Mouse (Mus musculus) forebrain, embryonic 10.5 days (tissue): ENCODE results near the gene Mknk1. TPM values are rescaled to one million over a fixed set of nuclear protein-coding genes. Genes with fewer than 3 reads are reported as not detected.
A peak's percentile ranks its signal among the peaks of the same experiment; 100 is the strongest.

ENCODE experiments used
- DNase-seq: peaks from one replicate; pipeline ENCODE4 v3.0.0-alpha.2; 2017; ENCODE audit warnings: low spot score; ENCODE audit errors: extremely low spot score
- H3K27ac ChIP-seq: fragments of 300-500 bp; sonication (generic); 2 replicates; pipeline ENCODE4 v1.5.1; 2016; ENCODE audit warnings: mild to moderate bottlenecking
- H3K27me3 ChIP-seq: fragments of 300-500 bp; sonication (generic); 2 replicates; pipeline ENCODE4 v1.6.1; 2016; ENCODE audit warnings: mild to moderate bottlenecking; ENCODE audit not compliant: poor library complexity, severe bottlenecking
- H3K36me3 ChIP-seq: fragments of 300-500 bp; sonication (generic); replicated peaks from 2 replicates; pipeline ENCODE4 v1.6.1; 2016; ENCODE audit warnings: mild to moderate bottlenecking, moderate library complexity
- H3K4me1 ChIP-seq: fragments of 300-500 bp; sonication (generic); 2 replicates; pipeline ENCODE4 v1.6.1; 2016
- H3K4me3 ChIP-seq: fragments of 300-500 bp; sonication (generic); 2 replicates; pipeline ENCODE4 v1.5.1; 2016; ENCODE audit warnings: mild to moderate bottlenecking, moderate library complexity
- H3K9me3 ChIP-seq: fragments of 300-500 bp; sonication (generic); 2 replicates; pipeline ENCODE4 v1.6.1; 2016; ENCODE audit warnings: mild to moderate bottlenecking, moderate library complexity
- WGBS: fragments of 180-500 bp; shearing (Covaris S2); methylation state at CpG from one replicate; pipeline ENCODE4 v1.1.7; 2016; 5-methylcytosine and 5-hydroxymethylcytosine counted together
- polyA plus RNA-seq: library from polyadenylated mRNA; unstranded; fragments of >200 nt; fragmentation: Nextera tagmentation; extraction: Ambion mirVana; gene quantifications from 2 replicates; pipeline ENCODE4 v1.2.1, GENCODE M21; 2016

Gene Mknk1
- polyA plus RNA-seq, 1 experiment from 2014 or later: 26.5 TPM

- peak; percentile 45 for DNase-seq
- no peak overlapping the region for H3K4me3 ChIP-seq
- H3K36me3 ChIP-seq: no peaks in the 10 kb centered on the region
- H3K4me1 ChIP-seq: peaks cover 54% of the 10 kb centered on the region
- no peaks in the 10 kb centered on the region for H3K9me3 ChIP-seq
- no peak overlapping the region for H3K27ac ChIP-seq
- WGBS: 2% methylated on average over 7 of the region's 7 CpGs
- H3K27me3 ChIP-seq: peaks cover 98% of the 10 kb centered on the region
These were observed 66.7 kb downstream of the Mknk1 start for GRCm38 (mm10) chr4:115905701-115906100.

GRCm38 (mm10) chr4:115906791-115907190 is 67.8 kb downstream of the Mknk1 start:
- Histone ChIP-seq H3K9me3 (no peaks in the 10 kb centered on the region), H3K4me1 (peaks cover 64% of the 10 kb centered on the region), H3K36me3 (no peaks in the 10 kb centered on the region), H3K27me3 (peaks cover 98% of the 10 kb centered on the region), H3K27ac (no peak overlapping the region), H3K4me3 (no peak overlapping the region)
- WGBS: 91% methylated on average over 3 of the region's 3 CpGs
- DNase-seq: no peak

- Histone ChIP-seq H3K4me1 (peaks cover 70% of the 10 kb centered on the region), H3K36me3 (no peaks in the 10 kb centered on the region), H3K9me3 (no peaks in the 10 kb centered on the region), H3K27ac (no peak overlapping the region), H3K27me3 (peaks cover 98% of the 10 kb centered on the region), H3K4me3 (no peak overlapping the region)
- DNase-seq: no peak
- 71% methylated on average over 1 of the region's 1 CpGs for WGBS
These were observed 69.0 kb downstream of the Mknk1 start for GRCm38 (mm10) chr4:115907994-115908393.

GRCm38 (mm10) chr4:115908641-115909040 is 69.6 kb downstream of the Mknk1 start:
- H3K4me3 ChIP-seq: no peak overlapping the region
- H3K36me3 ChIP-seq: no peaks in the 10 kb centered on the region
- WGBS: 6% methylated on average over 7 of the region's 7 CpGs
- DNase-seq: no peak
- H3K27ac ChIP-seq: no peak overlapping the region
- peaks cover 68% of the 10 kb centered on the region for H3K4me1 ChIP-seq
- H3K9me3 ChIP-seq: no peaks in the 10 kb centered on the region
- peaks cover 98% of the 10 kb centered on the region for H3K27me3 ChIP-seq

- Histone ChIP-seq H3K9me3 (no peaks in the 10 kb centered on the region), H3K4me1 (peaks cover 41% of the 10 kb centered on the region), H3K27ac (peak overlapping the region; percentile 62), H3K4me3 (peak overlapping the region; percentile 8; the same call in 1 of the 2 replicates), H3K27me3 (peaks cover 97% of the 10 kb centered on the region), H3K36me3 (no peaks in the 10 kb centered on the region)
- WGBS: under 1% methylated on average over 4 of the region's 4 CpGs
- peak; percentile 54 for DNase-seq
These were observed 72.6 kb downstream of the Mknk1 start for GRCm38 (mm10) chr4:115911586-115911985.

- Histone ChIP-seq H3K27ac (no peak overlapping the region), H3K9me3 (no peaks in the 10 kb centered on the region), H3K27me3 (peaks cover 100% of the 10 kb centered on the region), H3K4me3 (no peak overlapping the region), H3K4me1 (peaks cover 14% of the 10 kb centered on the region), H3K36me3 (no peaks in the 10 kb centered on the region)
- 75% methylated on average over 16 of the region's 16 CpGs for WGBS
- no peak for DNase-seq
These were observed 80.9 kb downstream of the Mknk1 start for GRCm38 (mm10) chr4:115919911-115920310.

GRCm38 (mm10) chr4:115922688-115923087 is 83.7 kb downstream of the Mknk1 start:
- Histone ChIP-seq H3K27me3 (peaks cover 100% of the 10 kb centered on the region), H3K9me3 (no peaks in the 10 kb centered on the region), H3K4me3 (no peak overlapping the region), H3K36me3 (no peaks in the 10 kb centered on the region), H3K4me1 (peaks cover 12% of the 10 kb centered on the region), H3K27ac (no peak overlapping the region)
- 95% methylated on average over 5 of the region's 5 CpGs for WGBS
- no peak for DNase-seq

- Histone ChIP-seq H3K36me3 (no peaks in the 10 kb centered on the region), H3K27me3 (peaks cover 100% of the 10 kb centered on the region)
These were observed 84.4 kb downstream of the Mknk1 start for GRCm38 (mm10) chr4:115923262-115923880.

GRCm38 (mm10) chr4:115927637-115928036 is 88.6 kb downstream of the Mknk1 start:
- H3K4me1 ChIP-seq: no peaks in the 10 kb centered on the region
- no peak for DNase-seq
- no peaks in the 10 kb centered on the region for H3K9me3 ChIP-seq
- no peak overlapping the region for H3K27ac ChIP-seq
- H3K4me3 ChIP-seq: no peak overlapping the region
- 82% methylated on average over 7 of the region's 7 CpGs for WGBS
- no peaks in the 10 kb centered on the region for H3K36me3 ChIP-seq
- H3K27me3 ChIP-seq: peaks cover 100% of the 10 kb centered on the region

More at GRCm38 (mm10) chr4:115923262-115923880, 84.4 kb downstream of the Mknk1 start:
- Histone ChIP-seq H3K4me3 (no peak overlapping the region), H3K4me1 (peaks cover 5% of the 10 kb centered on the region), H3K9me3 (no peaks in the 10 kb centered on the region), H3K27ac (no peak overlapping the region)
- DNase-seq: no peak
- 81% methylated on average over 16 of the region's 16 CpGs for WGBS

Other genes starting within 250 kb of the Mknk1 start
- not detected in 2 replicates for gene Cyp4a32, start 238.2 kb upstream of the Mknk1 start, polyA plus RNA-seq
- not detected in 2 replicates for gene Cyp4b1, start 191.5 kb upstream of the Mknk1 start, polyA plus RNA-seq
- 32.9 and 33.9 TPM in 2 replicates for gene Efcab14, start 101.5 kb upstream of the Mknk1 start, polyA plus RNA-seq
- 0.25 and 0.41 TPM in 2 replicates for gene Tex38, start 58.2 kb upstream of the Mknk1 start, polyA plus RNA-seq
- 45.8 and 56.3 TPM in 2 replicates for gene Atpaf1, start 54.4 kb upstream of the Mknk1 start, polyA plus RNA-seq
- 2.7 and 3.9 TPM in 2 replicates for gene Mob3c, start 11.1 kb upstream of the Mknk1 start, polyA plus RNA-seq
- not detected in 2 replicates for gene Kncn, start 45.2 kb downstream of the Mknk1 start, polyA plus RNA-seq
- 0.16 TPM in 1 of 2 replicates, not detected in the other for gene 6430628N08Rik, start 51.5 kb downstream of the Mknk1 start, polyA plus RNA-seq
- 1.7 and 2.3 TPM in 2 replicates for gene Dmbx1, start 100.7 kb downstream of the Mknk1 start, polyA plus RNA-seq
- gene Faah, start 178.7 kb downstream of the Mknk1 start, polyA plus RNA-seq: 1.9 and 2.3 TPM in 2 replicates
- gene Nsun4, start 214.7 kb downstream of the Mknk1 start, polyA plus RNA-seq: 17.3 and 18.0 TPM in 2 replicates
- gene Uqcrh, start 235.9 kb downstream of the Mknk1 start, polyA plus RNA-seq: 440 and 449 TPM in 2 replicates
- 61.8 and 68.1 TPM in 2 replicates for gene Lrrc41, start 236.1 kb downstream of the Mknk1 start, polyA plus RNA-seq